Comparison of ENCODE assay signal across 27 mouse cellular contexts in genomic region chr13:101129466-101129865, GRCm38 (mm10).
DNase-seq lines count a peak whose midpoint lies in the region; ATAC-seq and TF ChIP-seq lines count a peak whose summit lies in the region.
"Had no signal": no experiment of that assay in that cellular context is flagged by ENCODE, and none has a peak within 500 bp of the region (broad histone marks: within the 10 kb centered on the region; RNA-seq: fewer than 3 reads in every experiment).

No protein-coding gene starts in this region.

- no peak overlapping the region for H3K4me3 ChIP-seq in forebrain, postnatal 0 days (ENCODE audit: low read depth, low read length)
- H3K4me3 ChIP-seq in forebrain, embryonic 15.5 days = no peak overlapping the region
- no peak overlapping the region for H3K4me3 ChIP-seq in embryonic facial prominence, embryonic 14.5 days (ENCODE audit: low read depth, low read length)
- H3K4me3 ChIP-seq: forebrain, embryonic 12.5 days; heart, adult 2 months; heart, embryonic 13.5 days; limb, embryonic 15.5 days; lung, embryonic 15.5 days; megakaryocyte, embryonic 14.5 days had no signal

- ATAC-seq in forebrain, postnatal 0 days = peak; percentile 54; the same call in 1 of the 2 replicates
- ATAC-seq in forebrain, embryonic 15.5 days (replicated peaks) = no peak
- ATAC-seq in embryonic facial prominence, embryonic 14.5 days (ENCODE audit: low read depth) = no peak
- no peak for ATAC-seq in megakaryocyte-erythroid progenitor cell, adult 5-6 weeks (replicated peaks; ENCODE audit: low FRiP score, low TSS enrichment, poor library complexity, severe bottlenecking)
- ATAC-seq: hindbrain, postnatal 0 days; intestine, embryonic 16.5 days had no signal

- no peak for TF ChIP-seq CTCF in forebrain, postnatal 0 days (IDR thresholded peaks at IDR 0.05; ENCODE audit: low read depth)

- H3K9ac ChIP-seq in forebrain, postnatal 0 days = no peak overlapping the region
- H3K9ac ChIP-seq in forebrain, embryonic 15.5 days (replicated peaks) = no peak overlapping the region
- H3K9ac ChIP-seq in embryonic facial prominence, embryonic 14.5 days (ENCODE audit: low read depth, low read length) = no peak overlapping the region
- H3K9ac ChIP-seq: forebrain, embryonic 12.5 days; heart, embryonic 13.5 days; limb, embryonic 15.5 days; liver, embryonic 14.5 days; lung, embryonic 15.5 days had no signal

- no peaks in the 10 kb centered on the region for H3K27me3 ChIP-seq in forebrain, postnatal 0 days (ENCODE audit: insufficient read depth, low read length)
- H3K27me3 ChIP-seq in forebrain, embryonic 15.5 days = no peaks in the 10 kb centered on the region
- H3K27me3 ChIP-seq in embryonic facial prominence, embryonic 14.5 days (replicated peaks; ENCODE audit: control insufficient read depth, insufficient read depth, low read length) = no peaks in the 10 kb centered on the region
- H3K27me3 ChIP-seq: forebrain, embryonic 12.5 days; heart, embryonic 13.5 days; limb, embryonic 15.5 days; lung, embryonic 15.5 days; megakaryocyte, embryonic 14.5 days had no signal

- peak overlapping the region; percentile 71 for H3K27ac ChIP-seq in forebrain, postnatal 0 days (ENCODE audit: low read depth, low read length)
- H3K27ac ChIP-seq in forebrain, embryonic 15.5 days (replicated peaks) = no peak overlapping the region
- H3K27ac ChIP-seq in embryonic facial prominence, embryonic 14.5 days (replicated peaks; ENCODE audit: low read depth, low read length) = no peak overlapping the region
- H3K27ac ChIP-seq: forebrain, embryonic 12.5 days; heart, adult 2 months; heart, embryonic 13.5 days; hindbrain, postnatal 0 days; limb, embryonic 15.5 days; liver, embryonic 14.5 days; lung, embryonic 15.5 days had no signal

- peak; percentile 64 for DNase-seq in forebrain, postnatal 0 days
- peak; percentile 6 to 25 for DNase-seq in left cerebral cortex, postnatal 14 days (ENCODE audit: low spot score in 2 of 2)
- DNase-seq in left cerebral cortex, postnatal 36 days (ENCODE audit: low spot score in 2 of 2) = no peak
- peak; percentile 35 for DNase-seq in embryonic facial prominence, embryonic 14.5 days (ENCODE audit: low spot score)
- DNase-seq in telencephalon, adult 2 months (ENCODE audit: low read depth, low spot score) = peak; percentile 55
- DNase-seq: adrenal gland, postnatal 36 days; cerebellum, adult 8-10 months; cerebellum, postnatal 36 days; embryo, embryonic 11 days; gastrocnemius, postnatal 36 days; heart, adult 2 months; heart, postnatal 14 days; kidney, postnatal 36 days; lung, postnatal 36 days; midbrain, embryonic 14.5 days; right cerebral cortex, postnatal 14 days; spleen, adult 18-20 months had no signal

- 53% methylated on average over 3 of the region's 3 CpGs for WGBS in forebrain, postnatal 0 days
- WGBS in forebrain, embryonic 15.5 days = 72% methylated on average over 3 of the region's 3 CpGs
- whole genome bisulfite sequencing in embryonic facial prominence, embryonic 14.5 days = 75% methylated on average over 3 of the region's 3 CpGs

- no peaks in the 10 kb centered on the region for H3K4me1 ChIP-seq in forebrain, postnatal 0 days (ENCODE audit: insufficient read depth)
- no peaks in the 10 kb centered on the region for H3K4me1 ChIP-seq in forebrain, embryonic 15.5 days
- H3K4me1 ChIP-seq in embryonic facial prominence, embryonic 14.5 days (ENCODE audit: control insufficient read depth, insufficient read depth, low read length) = 0 out of 2 replicates have a peak, but pooled peaks cover 4% of the 10 kb centered on the region
- H3K4me1 ChIP-seq: forebrain, embryonic 12.5 days; heart, embryonic 13.5 days; limb, embryonic 15.5 days; lung, embryonic 15.5 days had no signal

- H3K36me3 ChIP-seq in forebrain, postnatal 0 days (ENCODE audit: insufficient read depth) = no peaks in the 10 kb centered on the region
- H3K36me3 ChIP-seq in forebrain, embryonic 15.5 days = no peaks in the 10 kb centered on the region
- no peaks in the 10 kb centered on the region for H3K36me3 ChIP-seq in embryonic facial prominence, embryonic 14.5 days (ENCODE audit: control insufficient read depth, insufficient read depth, low read length)
- H3K36me3 ChIP-seq: forebrain, embryonic 12.5 days; heart, embryonic 13.5 days; limb, embryonic 15.5 days; lung, embryonic 15.5 days had no signal

- H3K4me2 ChIP-seq in forebrain, postnatal 0 days (ENCODE audit: low read depth) = no peak overlapping the region
- H3K4me2 ChIP-seq in forebrain, embryonic 15.5 days (replicated peaks) = no peak overlapping the region
- H3K4me2 ChIP-seq in embryonic facial prominence, embryonic 14.5 days (ENCODE audit: low read depth, low read length) = no peak overlapping the region
- H3K4me2 ChIP-seq: forebrain, embryonic 12.5 days; heart, embryonic 13.5 days; limb, embryonic 15.5 days; lung, embryonic 15.5 days had no signal

- H3K9me3 ChIP-seq in forebrain, postnatal 0 days (ENCODE audit: low read length) = no peaks in the 10 kb centered on the region
- H3K9me3 ChIP-seq in forebrain, embryonic 15.5 days = no peaks in the 10 kb centered on the region
- no peaks in the 10 kb centered on the region; the same call in 1 of the 2 replicates for H3K9me3 ChIP-seq in embryonic facial prominence, embryonic 14.5 days (ENCODE audit: control insufficient read depth, low read length)
- H3K9me3 ChIP-seq: forebrain, embryonic 12.5 days; heart, embryonic 13.5 days; limb, embryonic 15.5 days; lung, embryonic 15.5 days had no signal

- intact Hi-C loops in left cerebral cortex, postnatal 14 days (cut with DNase I) = no loop called here
- intact Hi-C loops in left cerebral cortex, postnatal 36 days (cut with DNase I) = no loop called here

Comparison
In these comparisons a context has a peak if more than half of its experiments do, and no peak if none do; other contexts are left out.
1. DNase-seq: peak in forebrain, postnatal 0 days (single experiment), left cerebral cortex, postnatal 14 days (2 of 2), embryonic facial prominence, embryonic 14.5 days (single experiment) and telencephalon, adult 2 months (single experiment); none in left cerebral cortex, postnatal 36 days (0 of 2).